Mouse (Mus musculus): Measurements from ENCODE around the gene Cryzl1. TPM values are rescaled to one million over a fixed set of nuclear protein-coding genes. Genes with fewer than 3 reads are reported as not detected.
A peak's percentile ranks its signal among the peaks of the same experiment; 100 is the strongest.

The Cryzl1 gene
- 62.2 and 69.9 TPM in 2 replicates for polyA plus RNA-seq (2015; fragmentation: Nextera tagmentation; extraction: Ambion mirVana)

DNA sequence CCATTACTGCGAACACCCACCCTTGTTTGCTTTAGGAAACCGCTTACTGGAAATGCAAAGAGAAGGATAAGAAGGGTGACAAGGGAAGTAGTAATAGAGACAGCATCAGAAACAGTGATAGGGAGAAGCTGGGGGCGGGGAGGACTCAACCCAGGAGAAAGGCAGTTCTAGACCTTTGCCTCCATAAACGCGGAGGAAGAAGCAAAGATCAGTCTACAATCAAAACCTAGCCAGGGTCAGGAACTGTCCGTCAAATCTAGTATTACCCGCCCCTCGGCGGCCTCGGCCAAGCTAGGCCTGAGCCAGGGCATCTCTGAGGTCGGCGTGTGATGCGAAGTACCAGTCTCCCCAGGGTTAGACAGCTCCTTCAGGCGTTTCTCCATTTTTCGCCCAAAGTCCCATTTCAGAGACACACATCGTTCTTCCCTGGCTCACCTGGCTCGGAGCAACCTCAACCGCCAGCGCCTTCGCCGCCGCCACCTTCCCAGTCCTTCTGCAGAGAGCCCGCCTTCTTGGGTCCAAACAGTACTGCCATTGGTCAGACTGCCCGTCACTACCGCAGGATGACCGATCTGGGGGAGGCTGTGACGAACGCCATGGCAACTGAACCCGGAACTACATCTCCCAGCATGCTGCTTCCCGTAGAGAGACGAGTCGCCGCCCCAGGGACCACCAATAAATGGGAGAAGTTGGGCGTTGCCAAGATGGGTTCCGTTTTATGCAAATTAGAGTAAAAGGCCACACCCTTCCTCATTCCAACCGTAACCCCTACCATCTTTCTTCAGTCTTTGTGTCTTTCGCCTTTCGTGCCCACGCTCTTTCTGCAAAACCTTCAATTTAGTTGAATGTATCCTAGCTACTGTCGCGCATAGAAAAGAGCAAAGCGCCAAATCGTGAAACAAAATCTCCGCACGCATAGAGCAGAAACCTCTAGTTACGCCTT, at the start of gene Cryzl1:
Gene Cryzl1, minus strand, starts transcription at position 853 of the 943 bp plus-strand sequence.
- Histone ChIP-seq H3K27ac (ENCODE audit: low read length) (peak within 1 kb of the TSS; percentile 92), H3K4me3 (replicated peaks; ENCODE audit: low read length) (peak within 1 kb of the TSS; percentile 85), H3K9me3 (replicated peaks; ENCODE audit: control insufficient read depth, low read length) (no peaks in the 10 kb centered on the region), H3K9ac (ENCODE audit: low read length) (peak within 1 kb of the TSS; percentile 91), H3K4me2 (ENCODE audit: low read depth, low read length) (peak within 1 kb of the TSS; percentile 82), H3K4me1 (ENCODE audit: control insufficient read depth, insufficient read depth, low read length) (peaks cover 18% of the 10 kb centered on the region), H3K36me3 (ENCODE audit: control insufficient read depth, insufficient read depth, low read length) (no peaks in the 10 kb centered on the region), H3K27me3 (ENCODE audit: control insufficient read depth, insufficient read depth, low read length) (no peaks in the 10 kb centered on the region)
- WGBS: under 1% methylated on average over 46 of the region's 46 CpGs
- peak; percentile 96 for ATAC-seq (ENCODE audit: insufficient read depth, low FRiP score)

- 76% methylated on average over 7 of the region's 7 CpGs for WGBS
- H3K4me1 ChIP-seq (ENCODE audit: control insufficient read depth, insufficient read depth, low read length): peaks cover 22% of the 10 kb centered on the region
- H3K4me2 ChIP-seq (ENCODE audit: low read depth, low read length): no peak overlapping the region
- no peaks in the 10 kb centered on the region for H3K27me3 ChIP-seq (ENCODE audit: control insufficient read depth, insufficient read depth, low read length)
- ATAC-seq (ENCODE audit: insufficient read depth, low FRiP score): no peak
- no peaks in the 10 kb centered on the region for H3K36me3 ChIP-seq (ENCODE audit: control insufficient read depth, insufficient read depth, low read length)
- H3K4me3 ChIP-seq (replicated peaks; ENCODE audit: low read length): no peak overlapping the region
- H3K9me3 ChIP-seq (replicated peaks; ENCODE audit: control insufficient read depth, low read length): no peaks in the 10 kb centered on the region
- H3K27ac ChIP-seq (ENCODE audit: low read length): no peak overlapping the region
- H3K9ac ChIP-seq (ENCODE audit: low read length): no peak overlapping the region
Observed at GRCm38 (mm10) chr16:91772586-91772985, 43.8 kb upstream of the Cryzl1 start.

DNA sequence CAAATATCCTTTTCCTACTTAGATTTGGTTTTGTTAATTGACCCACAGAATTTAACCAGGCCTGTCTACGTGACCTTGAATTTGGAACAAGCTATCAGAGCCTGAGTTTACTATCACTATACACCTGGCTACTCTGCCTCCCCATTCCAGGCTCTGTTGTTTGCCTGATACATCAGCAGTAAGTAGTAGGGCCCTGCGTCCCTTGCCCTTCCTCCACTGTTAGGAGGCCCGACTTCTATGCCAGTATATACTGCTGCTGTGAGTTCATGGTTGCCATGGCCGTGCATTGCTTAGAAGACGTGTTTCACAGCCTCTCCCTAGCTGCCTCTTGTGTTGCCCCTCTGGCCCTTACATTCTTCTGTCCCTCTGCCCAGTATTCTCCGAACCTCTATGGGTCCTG, 42.6 kb upstream of the Cryzl1 start:
- Histone ChIP-seq H3K9ac (ENCODE audit: low read length) (no peak overlapping the region), H3K27me3 (ENCODE audit: control insufficient read depth, insufficient read depth, low read length) (no peaks in the 10 kb centered on the region), H3K27ac (ENCODE audit: low read length) (no peak overlapping the region), H3K9me3 (replicated peaks; ENCODE audit: control insufficient read depth, low read length) (no peaks in the 10 kb centered on the region), H3K4me1 (ENCODE audit: control insufficient read depth, insufficient read depth, low read length) (peaks cover 34% of the 10 kb centered on the region), H3K36me3 (ENCODE audit: control insufficient read depth, insufficient read depth, low read length) (no peaks in the 10 kb centered on the region), H3K4me2 (ENCODE audit: low read depth, low read length) (no peak overlapping the region), H3K4me3 (replicated peaks; ENCODE audit: low read length) (no peak overlapping the region)
- peak; percentile 47; the same call in 1 of the 2 replicates for ATAC-seq (ENCODE audit: insufficient read depth, low FRiP score)
- 72% methylated on average over 6 of the region's 6 CpGs for WGBS

GRCm38 (mm10) chr16:91770662-91771061, 41.9 kb upstream of the Cryzl1 start:
- no peak overlapping the region for H3K27ac ChIP-seq (ENCODE audit: low read length)

GRCm38 (mm10) chr16:91769911-91770310, 41.1 kb upstream of the Cryzl1 start:
- H3K4me2 ChIP-seq (ENCODE audit: low read depth, low read length): no peak overlapping the region
- ATAC-seq (ENCODE audit: insufficient read depth, low FRiP score): no peak
- no peaks in the 10 kb centered on the region for H3K9me3 ChIP-seq (replicated peaks; ENCODE audit: control insufficient read depth, low read length)
- H3K27ac ChIP-seq (ENCODE audit: low read length): no peak overlapping the region
- 83% methylated on average over 5 of the region's 5 CpGs for WGBS
- no peak overlapping the region for H3K9ac ChIP-seq (ENCODE audit: low read length)
- peaks cover 38% of the 10 kb centered on the region for H3K4me1 ChIP-seq (ENCODE audit: control insufficient read depth, insufficient read depth, low read length)
- no peak overlapping the region for H3K4me3 ChIP-seq (replicated peaks; ENCODE audit: low read length)
- no peaks in the 10 kb centered on the region for H3K36me3 ChIP-seq (ENCODE audit: control insufficient read depth, insufficient read depth, low read length)
- no peaks in the 10 kb centered on the region for H3K27me3 ChIP-seq (ENCODE audit: control insufficient read depth, insufficient read depth, low read length)

More at GRCm38 (mm10) chr16:91770662-91771061, 41.9 kb upstream of the Cryzl1 start:
- 52% methylated on average over 5 of the region's 5 CpGs for WGBS
- Histone ChIP-seq H3K27me3 (ENCODE audit: control insufficient read depth, insufficient read depth, low read length) (no peaks in the 10 kb centered on the region), H3K9ac (ENCODE audit: low read length) (no peak overlapping the region), H3K4me1 (ENCODE audit: control insufficient read depth, insufficient read depth, low read length) (peaks cover 38% of the 10 kb centered on the region), H3K4me3 (replicated peaks; ENCODE audit: low read length) (no peak overlapping the region), H3K9me3 (replicated peaks; ENCODE audit: control insufficient read depth, low read length) (no peaks in the 10 kb centered on the region), H3K36me3 (ENCODE audit: control insufficient read depth, insufficient read depth, low read length) (no peaks in the 10 kb centered on the region), H3K4me2 (ENCODE audit: low read depth, low read length) (no peak overlapping the region)
- ATAC-seq (ENCODE audit: insufficient read depth, low FRiP score): no peak

DNA sequence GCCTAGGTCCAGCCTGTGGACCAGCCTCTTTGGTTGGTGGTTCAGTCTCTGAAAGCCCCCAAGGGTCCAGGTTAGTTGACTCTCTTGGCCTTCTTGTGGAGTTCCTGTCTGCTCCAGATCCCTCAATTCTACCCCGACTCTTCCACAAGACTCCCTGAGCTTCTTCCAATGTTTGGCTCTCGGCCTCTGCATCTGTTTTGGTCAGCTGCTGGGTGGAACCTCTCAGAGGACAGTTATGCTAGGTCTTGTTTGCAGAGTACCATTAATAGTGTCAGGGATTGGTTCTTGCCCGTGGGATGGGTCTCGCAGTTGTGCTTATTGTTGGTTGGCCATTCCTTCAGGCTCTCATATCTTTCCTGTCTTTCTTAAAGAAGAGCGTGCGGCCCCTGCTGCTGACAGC, 39.8 kb upstream of the Cryzl1 start:
- Histone ChIP-seq H3K27me3 (ENCODE audit: control insufficient read depth, insufficient read depth, low read length) (no peaks in the 10 kb centered on the region), H3K27ac (ENCODE audit: low read length) (no peak overlapping the region), H3K9ac (ENCODE audit: low read length) (no peak overlapping the region), H3K4me1 (ENCODE audit: control insufficient read depth, insufficient read depth, low read length) (peaks cover 47% of the 10 kb centered on the region), H3K36me3 (ENCODE audit: control insufficient read depth, insufficient read depth, low read length) (no peaks in the 10 kb centered on the region), H3K9me3 (replicated peaks; ENCODE audit: control insufficient read depth, low read length) (no peaks in the 10 kb centered on the region), H3K4me2 (ENCODE audit: low read depth, low read length) (no peak overlapping the region), H3K4me3 (replicated peaks; ENCODE audit: low read length) (no peak overlapping the region)
- ATAC-seq (ENCODE audit: insufficient read depth, low FRiP score): no peak
- WGBS: 87% methylated on average over 6 of the region's 6 CpGs

- H3K27me3 ChIP-seq (ENCODE audit: control insufficient read depth, insufficient read depth, low read length): no peaks in the 10 kb centered on the region
- no peaks in the 10 kb centered on the region for H3K36me3 ChIP-seq (ENCODE audit: control insufficient read depth, insufficient read depth, low read length)
- H3K27ac ChIP-seq (ENCODE audit: low read length): no peak overlapping the region
- no peak overlapping the region for H3K4me2 ChIP-seq (ENCODE audit: low read depth, low read length)
- H3K9ac ChIP-seq (ENCODE audit: low read length): no peak overlapping the region
- 70% methylated on average over 11 of the region's 11 CpGs for WGBS
- no peak overlapping the region for H3K4me3 ChIP-seq (replicated peaks; ENCODE audit: low read length)
- no peak for ATAC-seq (ENCODE audit: insufficient read depth, low FRiP score)
- peaks cover 43% of the 10 kb centered on the region for H3K4me1 ChIP-seq (ENCODE audit: control insufficient read depth, insufficient read depth, low read length)
- H3K9me3 ChIP-seq (replicated peaks; ENCODE audit: control insufficient read depth, low read length): no peaks in the 10 kb centered on the region
Observed at GRCm38 (mm10) chr16:91767165-91767701, 38.5 kb upstream of the Cryzl1 start.

DNA sequence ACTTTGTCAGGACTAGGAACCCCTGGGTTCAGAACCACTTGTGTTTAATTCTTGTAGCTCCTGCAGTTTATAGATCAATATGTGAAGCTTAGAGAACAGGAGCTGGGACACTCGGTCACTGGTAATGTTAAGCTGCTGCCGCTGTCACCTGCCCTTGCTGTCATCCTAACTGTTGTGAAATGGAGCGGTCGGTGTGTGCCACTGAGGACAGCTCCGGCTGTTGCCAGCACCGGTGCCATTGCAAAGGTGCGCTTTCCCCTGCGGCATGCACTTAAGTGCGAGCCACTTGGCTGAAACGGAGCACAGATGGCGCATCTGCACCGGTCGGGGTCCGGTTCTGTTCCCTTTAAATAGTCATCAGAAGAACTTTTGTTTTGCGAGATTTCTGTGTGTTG, 37.0 kb upstream of the Cryzl1 start:
- no peaks in the 10 kb centered on the region for H3K27me3 ChIP-seq (ENCODE audit: control insufficient read depth, insufficient read depth, low read length)
- H3K27ac ChIP-seq (ENCODE audit: low read length): no peak overlapping the region
- H3K9ac ChIP-seq (ENCODE audit: low read length): no peak overlapping the region
- WGBS: 83% methylated on average over 15 of the region's 15 CpGs
- no peak for ATAC-seq (ENCODE audit: insufficient read depth, low FRiP score)
- no peak overlapping the region for H3K4me2 ChIP-seq (ENCODE audit: low read depth, low read length)
- no peaks in the 10 kb centered on the region for H3K9me3 ChIP-seq (replicated peaks; ENCODE audit: control insufficient read depth, low read length)
- no peaks in the 10 kb centered on the region for H3K36me3 ChIP-seq (ENCODE audit: control insufficient read depth, insufficient read depth, low read length)
- H3K4me1 ChIP-seq (ENCODE audit: control insufficient read depth, insufficient read depth, low read length): peaks cover 38% of the 10 kb centered on the region
- no peak overlapping the region for H3K4me3 ChIP-seq (replicated peaks; ENCODE audit: low read length)

- Histone ChIP-seq H3K27me3 (ENCODE audit: control insufficient read depth, insufficient read depth, low read length) (no peaks in the 10 kb centered on the region), H3K4me1 (ENCODE audit: control insufficient read depth, insufficient read depth, low read length) (peaks cover 33% of the 10 kb centered on the region), H3K4me2 (ENCODE audit: low read depth, low read length) (no peak overlapping the region), H3K36me3 (ENCODE audit: control insufficient read depth, insufficient read depth, low read length) (no peaks in the 10 kb centered on the region), H3K9ac (ENCODE audit: low read length) (no peak overlapping the region), H3K4me3 (replicated peaks; ENCODE audit: low read length) (no peak overlapping the region), H3K27ac (ENCODE audit: low read length) (no peak overlapping the region), H3K9me3 (replicated peaks; ENCODE audit: control insufficient read depth, low read length) (no peaks in the 10 kb centered on the region)
- WGBS: 92% methylated on average over 15 of the region's 15 CpGs
- no peak for ATAC-seq (ENCODE audit: insufficient read depth, low FRiP score)
Observed at GRCm38 (mm10) chr16:91765121-91765815, 36.5 kb upstream of the Cryzl1 start.
